Mouse (Mus musculus): ENCODE data around the gene Iqcn. TPM values are rescaled to one million over a fixed set of nuclear protein-coding genes. Genes with fewer than 3 reads are reported as not detected.

Iqcn gene
- polyA plus RNA-seq, 1 experiment from 2014 or later: 0.03 TPM

DNA sequence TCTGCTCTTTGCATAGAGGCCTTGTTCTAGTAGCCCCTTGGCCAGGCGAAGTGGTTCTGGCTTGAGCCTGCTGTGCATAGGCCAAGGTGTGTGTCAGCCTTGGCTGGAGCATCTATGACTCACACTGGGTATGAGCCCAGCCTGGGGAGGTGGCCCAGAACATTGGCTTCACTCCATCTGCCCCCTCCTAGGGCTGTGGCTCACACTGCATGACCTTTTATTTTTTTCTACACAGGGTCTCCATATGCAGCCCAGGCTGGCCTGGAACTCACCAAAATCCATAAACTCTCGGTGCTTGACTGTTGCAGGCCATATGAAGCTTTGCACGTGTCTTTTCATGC, 445 bp upstream of the Iqcn start:
- Histone ChIP-seq H3K27me3 (no peaks in the 10 kb centered on the region), H3K27ac (no peak overlapping the region), H3K9me3 (replicated peaks) (no peaks in the 10 kb centered on the region), H3K4me1 (peaks cover 27% of the 10 kb centered on the region), H3K4me2 (no peak overlapping the region), H3K36me3 (peaks cover 24% of the 10 kb centered on the region), H3K9ac (no peak overlapping the region), H3K4me3 (replicated peaks) (no peak overlapping the region)
- 81% methylated on average over 3 of the region's 3 CpGs for WGBS
- ATAC-seq (replicated peaks; ENCODE audit: low FRiP score): no peak

DNA sequence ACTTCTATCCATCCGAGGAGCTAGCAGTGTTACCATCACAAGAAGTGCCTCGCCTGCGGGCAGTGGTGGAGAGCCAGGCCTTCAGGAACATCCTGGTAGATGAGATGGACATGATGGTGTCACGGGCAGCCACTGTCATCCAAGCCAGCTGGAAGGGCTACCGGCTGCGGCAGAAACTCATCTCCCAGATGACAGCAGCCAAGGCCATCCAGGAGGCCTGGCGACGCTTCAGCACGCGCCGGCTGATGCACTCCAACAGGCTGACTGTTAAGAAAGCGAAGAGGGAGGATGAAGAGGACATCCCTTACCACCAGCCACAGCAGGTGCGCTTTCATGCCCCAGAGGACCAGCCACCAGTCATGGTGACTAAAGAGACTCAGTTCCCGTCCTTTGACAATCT, 5.0 kb downstream of the Iqcn start:
- WGBS: 91% methylated on average over 14 of the region's 14 CpGs
- peaks cover 7% of the 10 kb centered on the region for H3K36me3 ChIP-seq
- no peak overlapping the region for H3K4me2 ChIP-seq
- H3K4me3 ChIP-seq (replicated peaks): no peak overlapping the region
- no peak overlapping the region for H3K27ac ChIP-seq
- no peaks in the 10 kb centered on the region for H3K9me3 ChIP-seq (replicated peaks)
- no peak for ATAC-seq (replicated peaks; ENCODE audit: low FRiP score)
- peaks cover 5% of the 10 kb centered on the region; the same call in 1 of the 2 replicates for H3K4me1 ChIP-seq
- H3K27me3 ChIP-seq: no peaks in the 10 kb centered on the region
- H3K9ac ChIP-seq: no peak overlapping the region

DNA sequence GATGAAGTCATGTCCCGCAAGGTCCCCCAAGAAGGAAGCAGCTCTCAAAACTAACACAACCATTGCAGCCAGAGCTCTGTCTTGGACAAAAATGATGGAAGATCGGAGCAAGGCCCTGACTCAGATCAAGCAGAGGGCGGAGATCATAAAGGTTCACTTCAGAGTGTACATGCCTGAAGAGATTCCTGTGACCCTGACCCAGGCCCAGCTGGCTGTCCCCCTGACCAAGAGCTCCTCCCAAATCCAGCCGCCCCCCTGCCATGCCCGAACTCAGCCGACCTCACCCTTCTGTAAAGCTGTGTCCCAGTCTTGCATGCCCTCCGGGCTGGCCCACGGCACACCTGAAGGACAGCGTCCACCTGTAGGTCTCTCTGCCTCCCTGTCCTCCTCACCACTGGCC, 6.5 kb downstream of the Iqcn start:
- no peaks in the 10 kb centered on the region for H3K27me3 ChIP-seq
- H3K4me3 ChIP-seq (replicated peaks): no peak overlapping the region
- no peaks in the 10 kb centered on the region for H3K9me3 ChIP-seq (replicated peaks)
- no peak for ATAC-seq (replicated peaks; ENCODE audit: low FRiP score)
- H3K4me2 ChIP-seq: no peak overlapping the region
- no peak overlapping the region for H3K9ac ChIP-seq
- H3K36me3 ChIP-seq: no peaks in the 10 kb centered on the region
- H3K4me1 ChIP-seq: peaks cover 14% of the 10 kb centered on the region; the same call in 1 of the 2 replicates
- 82% methylated on average over 9 of the region's 9 CpGs for WGBS
- H3K27ac ChIP-seq: no peak overlapping the region

DNA sequence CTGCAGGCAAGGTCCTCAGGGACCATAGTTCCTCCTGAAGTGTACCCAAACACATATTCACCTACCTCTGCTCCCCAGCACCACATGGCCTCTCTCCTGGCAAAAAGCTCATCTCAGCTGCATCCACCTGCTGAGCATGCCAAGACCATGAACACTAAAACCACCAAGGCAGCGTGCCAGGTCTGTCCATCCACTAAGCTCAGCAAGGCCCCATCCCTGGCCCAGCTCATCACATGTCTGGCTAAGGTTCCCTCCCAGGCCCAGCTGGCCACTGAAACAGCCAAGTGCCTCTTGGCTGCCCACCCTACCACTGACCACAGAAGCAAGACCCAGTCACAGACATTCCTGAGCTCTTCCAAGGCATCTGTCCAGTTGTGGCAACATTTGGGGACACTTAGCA, 7.0 kb downstream of the Iqcn start:
- WGBS: 95% methylated on average over 1 of the region's 1 CpGs

DNA sequence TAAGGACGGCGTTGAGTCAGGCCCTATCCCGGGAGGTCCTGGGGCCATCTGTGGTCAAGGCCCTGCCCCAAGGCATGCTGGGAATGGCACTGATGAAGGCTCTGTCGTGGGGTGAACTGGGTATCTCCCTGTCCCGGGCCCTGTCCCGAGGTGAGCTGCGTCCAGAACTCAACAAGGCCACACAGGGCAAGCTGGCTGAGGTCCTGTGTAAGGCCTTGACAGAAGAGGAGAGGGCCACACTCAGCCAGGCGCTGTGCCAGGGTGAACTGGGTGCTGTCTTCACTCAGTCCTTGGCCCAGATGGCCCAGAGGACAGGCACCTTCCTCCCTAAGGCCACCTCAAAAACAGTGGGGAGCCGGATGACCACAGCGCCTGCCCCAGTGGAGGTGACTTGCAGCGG, 7.8 kb downstream of the Iqcn start:
- WGBS: 84% methylated on average over 11 of the region's 11 CpGs
- ATAC-seq (replicated peaks; ENCODE audit: low FRiP score): no peak

More for the DNA sequence above, 7.0 kb downstream of the Iqcn start:
- H3K4me1 ChIP-seq: peaks cover 14% of the 10 kb centered on the region; the same call in 1 of the 2 replicates
- no peak overlapping the region for H3K27ac ChIP-seq
- ATAC-seq (replicated peaks; ENCODE audit: low FRiP score): no peak
- no peak overlapping the region for H3K4me2 ChIP-seq
- H3K4me3 ChIP-seq (replicated peaks): no peak overlapping the region
- H3K9me3 ChIP-seq (replicated peaks): no peaks in the 10 kb centered on the region
- H3K36me3 ChIP-seq: no peaks in the 10 kb centered on the region
- no peaks in the 10 kb centered on the region for H3K27me3 ChIP-seq
- no peak overlapping the region for H3K9ac ChIP-seq

DNA sequence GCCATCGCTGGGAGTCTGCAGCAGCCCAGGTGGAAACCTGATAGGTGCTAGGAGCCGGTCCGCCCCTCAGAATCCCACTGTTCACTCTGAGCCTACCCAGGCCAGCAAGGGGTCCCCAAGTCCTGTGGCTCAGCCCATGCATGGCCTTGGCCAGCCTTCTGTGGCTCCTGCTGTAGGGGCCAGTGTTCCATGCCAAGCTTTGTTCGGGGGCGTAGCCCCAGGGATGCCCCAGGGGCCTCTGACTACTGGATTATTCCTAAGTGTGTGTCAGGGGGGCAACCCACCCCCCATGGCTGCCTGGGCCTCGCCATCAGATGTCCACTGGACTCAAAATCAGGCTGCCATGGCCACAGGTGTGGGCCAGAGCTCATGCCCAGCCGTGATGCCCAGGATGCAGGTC, 10.7 kb downstream of the Iqcn start:
- H3K4me3 ChIP-seq (replicated peaks): no peak overlapping the region
- H3K9ac ChIP-seq: no peak overlapping the region
- ATAC-seq (replicated peaks; ENCODE audit: low FRiP score): 0 out of 2 replicates have a peak, but pooled peaks have one; percentile 3
- peaks cover 19% of the 10 kb centered on the region; the same call in 1 of the 2 replicates for H3K4me1 ChIP-seq
- no peaks in the 10 kb centered on the region for H3K9me3 ChIP-seq (replicated peaks)
- no peaks in the 10 kb centered on the region for H3K36me3 ChIP-seq
- H3K27ac ChIP-seq: no peak overlapping the region
- WGBS: 77% methylated on average over 7 of the region's 7 CpGs
- no peaks in the 10 kb centered on the region for H3K27me3 ChIP-seq
- H3K4me2 ChIP-seq: no peak overlapping the region

More for the DNA sequence above, 7.8 kb downstream of the Iqcn start:
- Histone ChIP-seq H3K27me3 (no peaks in the 10 kb centered on the region), H3K4me3 (replicated peaks) (no peak overlapping the region), H3K27ac (no peak overlapping the region), H3K36me3 (no peaks in the 10 kb centered on the region), H3K4me1 (peaks cover 14% of the 10 kb centered on the region; the same call in 1 of the 2 replicates), H3K9ac (no peak overlapping the region), H3K9me3 (replicated peaks) (no peaks in the 10 kb centered on the region), H3K4me2 (no peak overlapping the region)

DNA sequence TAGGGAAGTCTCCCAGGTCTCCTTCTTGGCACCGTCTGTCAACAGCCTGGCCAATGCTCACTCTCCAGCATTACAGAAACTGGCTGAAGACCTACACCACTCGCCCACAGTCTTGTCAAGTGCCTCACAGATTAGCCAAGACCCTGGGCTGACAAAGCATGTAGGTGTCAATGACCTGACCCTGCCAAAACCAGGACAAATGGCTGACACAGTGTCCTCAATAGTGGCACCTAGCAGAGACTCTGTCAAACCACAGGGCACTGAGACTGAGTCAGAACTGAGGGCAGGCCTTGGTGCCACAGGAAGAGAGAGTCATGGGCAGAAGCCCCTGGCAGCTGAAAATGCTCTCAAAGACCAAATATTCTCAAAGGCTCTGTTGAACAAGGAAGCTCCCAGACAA, 11.8 kb downstream of the Iqcn start:
- Histone ChIP-seq H3K27me3 (0 out of 2 replicates have a peak, but pooled peaks cover 3% of the 10 kb centered on the region), H3K4me2 (no peak overlapping the region), H3K36me3 (no peaks in the 10 kb centered on the region), H3K27ac (no peak overlapping the region), H3K9ac (no peak overlapping the region), H3K4me3 (replicated peaks) (no peak overlapping the region), H3K9me3 (replicated peaks) (no peaks in the 10 kb centered on the region), H3K4me1 (peaks cover 19% of the 10 kb centered on the region; the same call in 1 of the 2 replicates)
- 40% methylated on average over 2 of the region's 2 CpGs for WGBS
- no peak for ATAC-seq (replicated peaks; ENCODE audit: low FRiP score)

DNA sequence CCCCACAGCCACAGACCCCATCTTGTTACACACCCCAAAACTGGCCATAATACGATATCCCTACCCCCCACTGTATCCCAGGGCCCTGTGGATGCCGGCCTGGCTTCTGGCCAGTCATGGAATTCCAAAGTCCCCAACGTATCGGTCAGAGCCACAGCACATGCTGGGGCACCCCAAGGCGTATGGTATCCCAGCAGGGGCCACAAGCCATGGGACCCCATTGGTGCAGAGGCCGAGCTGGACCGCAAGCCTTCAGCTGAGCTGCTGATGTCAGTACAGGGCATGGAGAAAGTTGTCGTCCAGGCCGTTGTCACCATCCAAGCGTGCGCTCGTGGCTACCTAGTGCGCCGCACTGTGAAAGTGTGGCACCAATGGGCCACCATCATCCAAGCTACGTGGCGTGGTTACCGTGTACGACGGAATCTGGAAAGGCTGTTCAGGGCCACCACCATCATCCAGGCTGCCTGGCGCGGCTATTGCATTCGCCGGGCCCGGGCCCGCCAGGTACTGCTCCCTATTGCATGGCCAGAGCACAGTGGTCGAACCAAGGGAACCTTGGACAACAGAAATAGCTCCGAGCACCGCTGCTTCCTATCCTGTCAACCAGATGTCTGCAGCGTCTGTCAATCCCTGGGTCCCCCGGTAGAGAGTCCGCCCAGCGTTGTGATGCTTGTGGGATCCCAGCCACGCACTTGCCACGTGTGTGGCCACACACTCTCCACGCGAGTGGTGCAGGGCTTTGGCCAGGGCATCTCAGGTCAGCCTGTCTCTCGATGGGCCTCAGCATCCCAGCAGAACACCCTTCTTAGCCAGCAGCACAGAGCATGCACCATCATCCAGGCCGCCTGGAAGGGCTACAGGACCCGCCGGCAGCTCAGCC, 13.5 kb downstream of the Iqcn start:
- Histone ChIP-seq H3K9me3 (replicated peaks) (no peaks in the 10 kb centered on the region), H3K27me3 (0 out of 2 replicates have a peak, but pooled peaks cover 3% of the 10 kb centered on the region), H3K4me1 (peaks cover 19% of the 10 kb centered on the region; the same call in 1 of the 2 replicates), H3K4me3 (replicated peaks) (no peak overlapping the region), H3K27ac (no peak overlapping the region), H3K4me2 (no peak overlapping the region), H3K9ac (no peak overlapping the region), H3K36me3 (no peaks in the 10 kb centered on the region)
- WGBS: 88% methylated on average over 40 of the region's 40 CpGs
- no peak for ATAC-seq (replicated peaks; ENCODE audit: low FRiP score)

DNA sequence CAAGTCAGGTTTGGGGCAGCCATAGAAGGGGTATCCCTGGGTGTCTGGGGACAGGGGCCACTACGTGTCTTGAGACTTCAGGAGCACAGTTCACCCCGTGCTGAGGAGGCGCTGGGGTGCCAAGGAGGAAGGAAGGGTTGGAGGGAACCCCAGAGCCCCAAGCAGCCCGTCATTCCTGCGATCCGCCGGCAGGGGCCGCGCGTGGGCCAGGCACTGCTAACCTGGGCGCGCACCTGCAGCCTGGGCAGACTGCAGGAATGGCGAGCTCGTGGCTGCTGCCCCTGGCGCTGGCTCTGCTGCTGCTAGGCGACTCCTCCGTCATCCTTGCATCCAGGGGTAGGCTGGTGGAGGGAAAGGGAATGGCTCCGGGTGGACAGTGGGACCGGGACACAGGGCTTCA, 15.0 kb downstream of the Iqcn start, which contains the start of gene Gm3336:
TSS of gene Gm3336 (plus strand) at position 247 of the 400 bp plus-strand sequence.
- Histone ChIP-seq H3K4me3 (replicated peaks) (no peak within 1 kb of the TSS), H3K27me3 (0 out of 2 replicates have a peak, but pooled peaks cover 3% of the 10 kb centered on the region), H3K9me3 (replicated peaks) (no peaks in the 10 kb centered on the region), H3K36me3 (no peaks in the 10 kb centered on the region), H3K4me2 (peak within 1 kb of the TSS; percentile 31; the same call in 1 of the 2 replicates), H3K27ac (no peak within 1 kb of the TSS), H3K9ac (no peak within 1 kb of the TSS), H3K4me1 (peaks cover 17% of the 10 kb centered on the region)
- 3% methylated on average over 19 of the region's 19 CpGs for WGBS
- ATAC-seq (replicated peaks; ENCODE audit: low FRiP score): peak; percentile 15; the same call in 1 of the 2 replicates

DNA sequence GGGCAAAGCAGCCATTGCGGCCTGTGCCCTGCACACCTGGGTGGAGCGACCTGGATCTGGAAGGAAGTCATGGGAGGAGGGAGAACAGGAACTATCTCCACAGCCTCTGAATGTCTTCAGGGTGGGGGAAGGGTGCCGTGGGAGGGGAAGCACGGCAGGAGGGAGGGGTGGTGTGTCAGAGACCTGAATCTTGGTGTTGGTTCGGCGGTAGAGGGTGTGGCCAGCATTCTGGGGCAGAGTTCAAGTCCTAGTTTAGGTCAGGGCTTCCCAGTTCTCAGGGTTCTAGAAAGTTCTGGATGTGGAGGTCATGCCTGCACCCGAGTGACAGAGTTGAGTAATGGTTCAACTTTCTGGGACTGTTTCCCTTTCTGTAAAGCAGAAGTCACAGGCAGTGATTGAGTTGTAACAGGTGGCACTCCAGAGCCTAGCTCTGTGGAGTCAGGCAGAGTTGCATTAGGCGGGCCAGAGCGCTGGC, 16.6 kb downstream of the Iqcn start:
- Histone ChIP-seq H3K36me3 (no peaks in the 10 kb centered on the region), H3K27ac (no peak overlapping the region), H3K4me1 (peaks cover 22% of the 10 kb centered on the region), H3K9me3 (replicated peaks) (no peaks in the 10 kb centered on the region), H3K27me3 (0 out of 2 replicates have a peak, but pooled peaks cover 3% of the 10 kb centered on the region), H3K4me2 (no peak overlapping the region), H3K4me3 (replicated peaks) (no peak overlapping the region), H3K9ac (no peak overlapping the region)
- 51% methylated on average over 9 of the region's 9 CpGs for WGBS
- ATAC-seq (replicated peaks; ENCODE audit: low FRiP score): no peak

DNA sequence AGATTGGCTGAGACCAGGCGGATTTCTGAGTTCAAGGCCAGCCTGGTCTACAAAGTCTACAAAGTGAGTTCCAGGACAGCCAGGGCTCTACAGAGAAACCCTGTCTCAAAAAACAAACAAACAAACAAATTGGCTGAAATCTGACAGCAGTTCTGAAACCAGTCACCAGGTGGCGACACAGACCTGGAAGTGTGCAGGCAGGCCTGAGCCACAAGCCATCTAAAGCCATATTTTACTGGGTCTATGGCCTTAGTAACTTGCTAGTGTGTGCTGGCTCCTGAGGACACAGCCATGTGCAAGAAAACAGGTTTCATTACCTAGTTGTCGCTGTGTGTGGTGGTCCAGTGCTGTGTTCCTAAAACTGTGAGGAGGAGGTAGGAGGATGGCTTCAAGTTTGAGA, 17.5 kb downstream of the Iqcn start:
- Histone ChIP-seq H3K4me1 (peaks cover 26% of the 10 kb centered on the region), H3K4me2 (no peak overlapping the region), H3K9me3 (replicated peaks) (no peaks in the 10 kb centered on the region), H3K27ac (no peak overlapping the region; the same call in 1 of the 2 replicates), H3K27me3 (0 out of 2 replicates have a peak, but pooled peaks cover 3% of the 10 kb centered on the region), H3K36me3 (no peaks in the 10 kb centered on the region), H3K9ac (no peak overlapping the region), H3K4me3 (replicated peaks) (no peak overlapping the region)
- no peak for ATAC-seq (replicated peaks; ENCODE audit: low FRiP score)
- WGBS: 7% methylated on average over 3 of the region's 3 CpGs

DNA sequence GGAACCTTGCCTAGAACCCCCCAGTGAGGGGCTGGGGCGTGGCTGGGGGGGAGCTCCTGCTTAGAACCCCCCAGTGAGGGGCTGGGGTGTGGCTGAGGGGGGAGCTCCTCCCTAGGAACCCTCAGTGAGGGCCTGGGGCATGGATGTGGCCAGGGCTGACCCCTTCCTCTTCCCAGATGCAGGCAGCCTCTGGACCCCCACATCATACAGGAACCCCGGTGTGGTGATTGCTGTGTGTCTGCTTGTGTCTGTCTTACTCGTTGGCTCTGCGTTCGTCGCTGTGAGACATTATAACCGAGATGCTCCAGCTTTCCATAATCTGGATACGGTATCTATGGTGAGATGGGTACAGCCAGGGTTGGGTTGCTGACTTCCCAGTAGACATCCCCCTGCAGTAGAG, 18.3 kb downstream of the Iqcn start:
- Histone ChIP-seq H3K4me1 (peaks cover 26% of the 10 kb centered on the region), H3K9me3 (replicated peaks) (no peaks in the 10 kb centered on the region), H3K27me3 (peaks cover 4% of the 10 kb centered on the region; the same call in 1 of the 2 replicates), H3K4me3 (replicated peaks) (no peak overlapping the region), H3K4me2 (no peak overlapping the region), H3K36me3 (no peaks in the 10 kb centered on the region), H3K27ac (no peak overlapping the region), H3K9ac (no peak overlapping the region)
- 82% methylated on average over 8 of the region's 8 CpGs for WGBS
- no peak for ATAC-seq (replicated peaks; ENCODE audit: low FRiP score)
